Mouse (Mus musculus) midbrain, embryonic 15.5 days (tissue): ENCODE data around the gene T2. TPM values are rescaled to one million over a fixed set of nuclear protein-coding genes. Genes with fewer than 3 reads are reported as not detected.
"Not testable (repeated sequence)": the region's sequence is repeated elsewhere in the genome, so short reads cannot be mapped to it uniquely, and the experiment has no call there.

Source experiments
- ATAC-seq: fragments of 200-750 bp; cut with Nextera tagmentation; replicated peaks from 2 replicates; pipeline ENCODE4 v1.8.0; 2017; ENCODE audit warnings: moderate TSS enrichment
- H3K27ac ChIP-seq: fragments of 300-500 bp; sonication (generic); 2 replicates; pipeline ENCODE4 v1.5.1; 2015; ENCODE audit warnings: mild to moderate bottlenecking, inconsistent platforms
- H3K27me3 ChIP-seq: fragments of 300-500 bp; sonication (generic); replicated peaks from 2 replicates; pipeline ENCODE4 v1.6.1; 2015; ENCODE audit warnings: inconsistent platforms
- H3K36me3 ChIP-seq: fragments of 300-500 bp; sonication (generic); replicated peaks from 2 replicates; pipeline ENCODE4 v1.6.1; 2015; ENCODE audit warnings: inconsistent platforms
- H3K4me1 ChIP-seq: fragments of 300-500 bp; sonication (generic); 2 replicates; pipeline ENCODE4 v1.6.1; 2015; ENCODE audit warnings: inconsistent platforms
- H3K4me2 ChIP-seq: fragments of 300-500 bp; sonication (generic); 2 replicates; pipeline ENCODE4 v1.6.1; 2015; ENCODE audit warnings: inconsistent platforms, mild to moderate bottlenecking, moderate library complexity
- H3K4me3 ChIP-seq: fragments of 300-500 bp; sonication (generic); 2 replicates; pipeline ENCODE4 v1.5.1; 2015; ENCODE audit warnings: mild to moderate bottlenecking, inconsistent platforms
- H3K9ac ChIP-seq: fragments of 300-500 bp; sonication (generic); 2 replicates; pipeline ENCODE4 v1.6.1; 2015; ENCODE audit warnings: mild to moderate bottlenecking, inconsistent platforms
- H3K9me3 ChIP-seq: fragments of 300-500 bp; sonication (generic); 2 replicates; pipeline ENCODE4 v1.6.1; 2016; ENCODE audit warnings: inconsistent platforms
- WGBS: fragments of 180-500 bp; shearing (Covaris S2); methylation state at CpG from one replicate; pipeline ENCODE4 v1.1.7; 2015; ENCODE audit warnings: mixed read lengths; 5-methylcytosine and 5-hydroxymethylcytosine counted together
- polyA plus RNA-seq: library from polyadenylated mRNA; unstranded; fragments of >200 nt; fragmentation: Nextera tagmentation; extraction: Ambion mirVana; gene quantifications from 2 replicates; pipeline ENCODE4 v1.2.1, GENCODE M21; 2015

T2 gene
- polyA plus RNA-seq, 1 experiment from 2014 or later = 0.97 TPM

GRCm38 (mm10) chr17:8403932-8404331 is 48.1 kb downstream of the T2 start:
- H3K4me3 ChIP-seq, H3K4me2 ChIP-seq, H3K9me3 ChIP-seq, H3K4me1 ChIP-seq, H3K27ac ChIP-seq, H3K27me3 ChIP-seq, ATAC-seq, H3K36me3 ChIP-seq, H3K9ac ChIP-seq: not testable (repeated sequence)
- 64% methylated on average over 8 of the region's 8 CpGs for whole genome bisulfite sequencing

GRCm38 (mm10) chr17:8406285-8406684 is 50.5 kb downstream of the T2 start:
- no peak overlapping the region for H3K4me2 ChIP-seq
- no peaks in the 10 kb centered on the region for H3K9me3 ChIP-seq
- H3K4me1 ChIP-seq = peaks cover 9% of the 10 kb centered on the region
- no peak overlapping the region for H3K9ac ChIP-seq
- H3K4me3 ChIP-seq = no peak overlapping the region
- no peak for ATAC-seq
- H3K27me3 ChIP-seq = no peaks in the 10 kb centered on the region
- no peaks in the 10 kb centered on the region for H3K36me3 ChIP-seq
- 21% methylated on average over 6 of the region's 6 CpGs for WGBS
- no peak overlapping the region for H3K27ac ChIP-seq

- H3K4me2 ChIP-seq, H3K4me1 ChIP-seq, H3K36me3 ChIP-seq, H3K9me3 ChIP-seq, H3K27ac ChIP-seq, ATAC-seq, H3K4me3 ChIP-seq, H3K9ac ChIP-seq, H3K27me3 ChIP-seq: not testable (repeated sequence)
- WGBS = 64% methylated on average over 4 of the region's 4 CpGs
Measured at GRCm38 (mm10) chr17:8408002-8408401, 52.2 kb downstream of the T2 start.

- Histone ChIP-seq H3K27me3 (no peaks in the 10 kb centered on the region), H3K36me3 (no peaks in the 10 kb centered on the region), H3K9me3 (no peaks in the 10 kb centered on the region), H3K27ac (no peak overlapping the region), H3K9ac (no peak overlapping the region), H3K4me2 (no peak overlapping the region), H3K4me1 (peaks cover 9% of the 10 kb centered on the region), H3K4me3 (no peak overlapping the region)
- no peak for ATAC-seq
- 6% methylated on average over 16 of the region's 16 CpGs for WGBS
Measured at GRCm38 (mm10) chr17:8408589-8409295, 53.0 kb downstream of the T2 start.

GRCm38 (mm10) chr17:8410330-8410729 is 54.5 kb downstream of the T2 start:
- no peak for ATAC-seq
- H3K27ac ChIP-seq = no peak overlapping the region
- H3K4me1 ChIP-seq = peaks cover 13% of the 10 kb centered on the region

GRCm38 (mm10) chr17:8413656-8414055 is 57.9 kb downstream of the T2 start:
- no peak overlapping the region for H3K9ac ChIP-seq
- no peaks in the 10 kb centered on the region for H3K27me3 ChIP-seq
- H3K9me3 ChIP-seq = no peaks in the 10 kb centered on the region
- H3K4me1 ChIP-seq = peaks cover 10% of the 10 kb centered on the region
- H3K36me3 ChIP-seq = no peaks in the 10 kb centered on the region
- WGBS = 56% methylated on average over 5 of the region's 5 CpGs
- no peak overlapping the region for H3K4me3 ChIP-seq
- no peak for ATAC-seq
- no peak overlapping the region for H3K27ac ChIP-seq
- H3K4me2 ChIP-seq = no peak overlapping the region

More at GRCm38 (mm10) chr17:8410330-8410729, 54.5 kb downstream of the T2 start:
- no peak overlapping the region for H3K4me3 ChIP-seq
- 93% methylated on average over 2 of the region's 2 CpGs for WGBS
- no peaks in the 10 kb centered on the region for H3K36me3 ChIP-seq
- H3K27me3 ChIP-seq = no peaks in the 10 kb centered on the region
- no peak overlapping the region for H3K9ac ChIP-seq
- no peaks in the 10 kb centered on the region for H3K9me3 ChIP-seq
- H3K4me2 ChIP-seq = no peak overlapping the region

GRCm38 (mm10) chr17:8415533-8415932 is 59.7 kb downstream of the T2 start:
- H3K4me1 ChIP-seq = peaks cover 4% of the 10 kb centered on the region; the same call in 1 of the 2 replicates
- H3K27me3 ChIP-seq = no peaks in the 10 kb centered on the region
- H3K9me3 ChIP-seq = no peaks in the 10 kb centered on the region
- H3K4me3 ChIP-seq = no peak overlapping the region
- no peak overlapping the region for H3K4me2 ChIP-seq
- no peak overlapping the region for H3K27ac ChIP-seq
- H3K36me3 ChIP-seq = no peaks in the 10 kb centered on the region
- WGBS = 16% methylated on average over 8 of the region's 8 CpGs
- H3K9ac ChIP-seq = no peak overlapping the region
- ATAC-seq = no peak

GRCm38 (mm10) chr17:8416865-8417264 is 61.1 kb downstream of the T2 start:
- no peak for ATAC-seq
- Histone ChIP-seq H3K27ac (no peak overlapping the region), H3K4me1 (peaks cover 4% of the 10 kb centered on the region; the same call in 1 of the 2 replicates), H3K4me2 (no peak overlapping the region), H3K9ac (no peak overlapping the region), H3K9me3 (no peaks in the 10 kb centered on the region), H3K36me3 (no peaks in the 10 kb centered on the region), H3K27me3 (no peaks in the 10 kb centered on the region), H3K4me3 (no peak overlapping the region)
- 70% methylated on average over 8 of the region's 8 CpGs for WGBS

GRCm38 (mm10) chr17:8420739-8421138 is 64.9 kb downstream of the T2 start:
- H3K36me3 ChIP-seq = no peaks in the 10 kb centered on the region
- no peak overlapping the region for H3K27ac ChIP-seq
- no peak overlapping the region for H3K4me2 ChIP-seq
- H3K4me1 ChIP-seq = no peaks in the 10 kb centered on the region
- no peak overlapping the region for H3K4me3 ChIP-seq
- no peaks in the 10 kb centered on the region for H3K9me3 ChIP-seq
- no peak overlapping the region for H3K9ac ChIP-seq
- WGBS = 64% methylated on average over 1 of the region's 1 CpGs
- H3K27me3 ChIP-seq = no peaks in the 10 kb centered on the region
- ATAC-seq = no peak

GRCm38 (mm10) chr17:8421517-8421916 is 65.7 kb downstream of the T2 start:
- Histone ChIP-seq H3K4me2 (no peak overlapping the region), H3K36me3 (no peaks in the 10 kb centered on the region), H3K4me3 (no peak overlapping the region), H3K27ac (no peak overlapping the region), H3K9ac (no peak overlapping the region), H3K27me3 (no peaks in the 10 kb centered on the region), H3K4me1 (no peaks in the 10 kb centered on the region), H3K9me3 (no peaks in the 10 kb centered on the region)
- ATAC-seq = no peak
- WGBS = 57% methylated on average over 5 of the region's 5 CpGs

GRCm38 (mm10) chr17:8423283-8423682 is 67.5 kb downstream of the T2 start:
- no peak overlapping the region for H3K4me3 ChIP-seq
- no peak overlapping the region for H3K4me2 ChIP-seq
- H3K4me1 ChIP-seq = no peaks in the 10 kb centered on the region
- peaks cover 9% of the 10 kb centered on the region for H3K27me3 ChIP-seq
- H3K27ac ChIP-seq = no peak overlapping the region
- H3K9me3 ChIP-seq = no peaks in the 10 kb centered on the region
- no peak overlapping the region for H3K9ac ChIP-seq
- H3K36me3 ChIP-seq = no peaks in the 10 kb centered on the region
- WGBS = 43% methylated on average over 2 of the region's 2 CpGs
- ATAC-seq = no peak

GRCm38 (mm10) chr17:8429436-8429835 is 73.6 kb downstream of the T2 start:
- Histone ChIP-seq H3K9ac (no peak overlapping the region), H3K4me1 (peaks cover 22% of the 10 kb centered on the region), H3K27ac (no peak overlapping the region), H3K9me3 (no peaks in the 10 kb centered on the region), H3K36me3 (no peaks in the 10 kb centered on the region), H3K27me3 (peaks cover 71% of the 10 kb centered on the region), H3K4me3 (no peak overlapping the region), H3K4me2 (peak overlapping the region; percentile 15; the same call in 1 of the 2 replicates)
- WGBS = 1% methylated on average over 16 of the region's 16 CpGs
- no peak for ATAC-seq

GRCm38 (mm10) chr17:8429896-8430295 is 74.1 kb downstream of the T2 start:
- Histone ChIP-seq H3K9ac (no peak overlapping the region), H3K4me2 (no peak overlapping the region), H3K27me3 (peaks cover 75% of the 10 kb centered on the region), H3K4me3 (no peak overlapping the region), H3K27ac (no peak overlapping the region), H3K9me3 (no peaks in the 10 kb centered on the region), H3K36me3 (no peaks in the 10 kb centered on the region), H3K4me1 (peaks cover 25% of the 10 kb centered on the region)
- 3% methylated on average over 5 of the region's 5 CpGs for WGBS
- no peak for ATAC-seq
